9 mouse cellular contexts compared by ENCODE assay signal in genomic region chr11:55389778-55390177, GRCm38 (mm10). TPM values are rescaled to one million over a fixed set of nuclear protein-coding genes. Genes with fewer than 3 reads are reported as not detected.
DNase-seq lines count a peak whose midpoint lies in the region; ATAC-seq lines count a peak whose summit lies in the region.
"Had no signal": no experiment of that assay in that cellular context is flagged by ENCODE, and none has a peak within 500 bp of the region (broad histone marks: within the 10 kb centered on the region; RNA-seq: fewer than 3 reads in every experiment).

No protein-coding gene starts in this region.

- H3K4me2 ChIP-seq in kidney, embryonic 16.5 days (replicated peaks; ENCODE audit: low read depth, low read length), result no peak overlapping the region
- H3K4me2 ChIP-seq: neural tube, embryonic 12.5 days had no signal

- no peak overlapping the region for H3K27ac ChIP-seq in kidney, embryonic 16.5 days (ENCODE audit: low read length)
- H3K27ac ChIP-seq: neural tube, embryonic 12.5 days had no signal

- H3K4me1 ChIP-seq in kidney, embryonic 16.5 days (ENCODE audit: insufficient read depth, low read length), result no peaks in the 10 kb centered on the region
- H3K4me1 ChIP-seq: neural tube, embryonic 12.5 days had no signal

- ATAC-seq in kidney, embryonic 16.5 days (ENCODE audit: low FRiP score, low TSS enrichment), result no peak
- ATAC-seq in megakaryocyte, adult 5-6 weeks (ENCODE audit: poor library complexity, severe bottlenecking), result peak; percentile 67; the same call in 1 of the 2 replicates

- WGBS in kidney, embryonic 16.5 days, result 0% methylated on average over 2 of the region's 2 CpGs

- H3K9me3 ChIP-seq in kidney, embryonic 16.5 days (ENCODE audit: low read length), result no peaks in the 10 kb centered on the region
- H3K9me3 ChIP-seq: neural tube, embryonic 12.5 days had no signal

- no peak overlapping the region for H3K4me3 ChIP-seq in kidney, embryonic 16.5 days (ENCODE audit: low read length)
- H3K4me3 ChIP-seq: neural tube, embryonic 12.5 days had no signal

- DNase-seq in kidney, adult 18-20 months, result peak; percentile 54
- peak; percentile 14 for DNase-seq in MEL-GATA-1-ER (ENCODE audit: extremely low read depth, low read depth)
- peak; percentile 70 to 75 for DNase-seq in cerebellum, postnatal 14 days
- DNase-seq in heart, adult 8-10 months (ENCODE audit: low spot score), result peak; percentile 76
- DNase-seq in layer of hippocampus, postnatal 10 days (ENCODE audit: low spot score in 2 of 2), result peak; percentile 49 to 68
- DNase-seq in yolk sac, embryonic 10.5 days (ENCODE audit: low spot score), result peak; percentile 54

- no peaks in the 10 kb centered on the region for H3K27me3 ChIP-seq in kidney, embryonic 16.5 days (ENCODE audit: insufficient read depth, low read length)
- H3K27me3 ChIP-seq: neural tube, embryonic 12.5 days had no signal

- H3K9ac ChIP-seq in kidney, embryonic 16.5 days (replicated peaks; ENCODE audit: low read length), result no peak overlapping the region
- H3K9ac ChIP-seq: neural tube, embryonic 12.5 days had no signal

- peaks cover 10% of the 10 kb centered on the region; the same call in 1 of the 2 replicates for H3K36me3 ChIP-seq in kidney, embryonic 16.5 days (ENCODE audit: insufficient read depth, low read length)
- H3K36me3 ChIP-seq: neural tube, embryonic 12.5 days had no signal

RNA-seq across cellular contexts. Expression of gene Sparc, which starts 33.2 kb away (rescaled TPM):
- 1,474 and 1,572 TPM in 2 replicates for polyA plus RNA-seq in kidney, embryonic 16.5 days (2015; fragmentation: Nextera tagmentation; extraction: Ambion mirVana)
- total RNA-seq in heart, adult 8-10 months (2022), result 100 to 1,000 TPM; 202 to 357 (median 299) TPM
- total RNA-seq in layer of hippocampus, postnatal 10 days (2021), result 100 to 1,000 TPM; 378 to 402 TPM
- total RNA-seq in megakaryocyte, adult 5-6 weeks (2015), result 0.71 and 1.2 TPM in 2 replicates
- 0.57 and 1.5 TPM in 2 replicates for total RNA-seq in megakaryocyte, adult 5-6 weeks (2017)

RNA-seq across cellular contexts. Expression of gene Fat2, which starts 53.4 kb away (rescaled TPM):
- 0.06 and 0.11 TPM in 2 replicates for polyA plus RNA-seq in kidney, embryonic 16.5 days (2015; fragmentation: Nextera tagmentation; extraction: Ambion mirVana)
- under 1 TPM; 0.08 to 0.20 (median 0.11) TPM for total RNA-seq in heart, adult 8-10 months (2022)
- under 1 TPM; 0.38 to 0.43 TPM for total RNA-seq in layer of hippocampus, postnatal 10 days (2021)
- not detected in 2 replicates for total RNA-seq in megakaryocyte, adult 5-6 weeks (2015)
- total RNA-seq in megakaryocyte, adult 5-6 weeks (2017), result not detected in 2 replicates

Comparison
In these comparisons a context has a peak if more than half of its experiments do, and no peak if none do; other contexts are left out.
1. DNase-seq: peak in every context shown above with its lines; median percentile 76 in heart, adult 8-10 months; 72 in cerebellum, postnatal 14 days; 58 in layer of hippocampus, postnatal 10 days; 54 in kidney, adult 18-20 months; 54 in yolk sac, embryonic 10.5 days; 14 in MEL-GATA-1-ER.
2. RNA of gene Sparc, which starts 33.2 kb away (total RNA-seq): 378 to 402 TPM in layer of hippocampus, postnatal 10 days and 202 to 357 TPM in heart, adult 8-10 months; 0.57 to 1.5 TPM in megakaryocyte, adult 5-6 weeks; every median in the first group is over 10 times any median in the second.